Mouse (Mus musculus) liver, embryonic 14.5 days (tissue): ENCODE measurements around the gene Ftsj3.

Source experiments
- CTCF ChIP-seq: IDR thresholded peaks from 2 replicates; pipeline ENCODE4 v1.5.1; 2016; ENCODE audit warnings: antibody characterized with exemption, low read depth, control low read depth
- EP300 ChIP-seq: IDR thresholded peaks from 2 replicates; pipeline ENCODE4 v1.6.1; 2016; ENCODE audit warnings: antibody characterized with exemption, low read depth

GRCm38 (mm10) chr11:106290376-106290775 lies 34.5 kb upstream of the Ftsj3 start:
- TF ChIP-seq EP300 (no peak), CTCF (no peak)
